Mouse (Mus musculus): ENCODE data around the gene Fut11. TPM values are rescaled to one million over a fixed set of nuclear protein-coding genes. Genes with fewer than 3 reads are reported as not detected.
A peak's percentile ranks its signal among the peaks of the same experiment; 100 is the strongest.
"Not testable (repeated sequence)": the region's sequence is repeated elsewhere in the genome, so short reads cannot be mapped to it uniquely, and the experiment has no call there.

Fut11 gene
- total RNA-seq, 4 experiments from 2014 or later, result 1.3 to 2.0 (median 1.5) TPM

DNA sequence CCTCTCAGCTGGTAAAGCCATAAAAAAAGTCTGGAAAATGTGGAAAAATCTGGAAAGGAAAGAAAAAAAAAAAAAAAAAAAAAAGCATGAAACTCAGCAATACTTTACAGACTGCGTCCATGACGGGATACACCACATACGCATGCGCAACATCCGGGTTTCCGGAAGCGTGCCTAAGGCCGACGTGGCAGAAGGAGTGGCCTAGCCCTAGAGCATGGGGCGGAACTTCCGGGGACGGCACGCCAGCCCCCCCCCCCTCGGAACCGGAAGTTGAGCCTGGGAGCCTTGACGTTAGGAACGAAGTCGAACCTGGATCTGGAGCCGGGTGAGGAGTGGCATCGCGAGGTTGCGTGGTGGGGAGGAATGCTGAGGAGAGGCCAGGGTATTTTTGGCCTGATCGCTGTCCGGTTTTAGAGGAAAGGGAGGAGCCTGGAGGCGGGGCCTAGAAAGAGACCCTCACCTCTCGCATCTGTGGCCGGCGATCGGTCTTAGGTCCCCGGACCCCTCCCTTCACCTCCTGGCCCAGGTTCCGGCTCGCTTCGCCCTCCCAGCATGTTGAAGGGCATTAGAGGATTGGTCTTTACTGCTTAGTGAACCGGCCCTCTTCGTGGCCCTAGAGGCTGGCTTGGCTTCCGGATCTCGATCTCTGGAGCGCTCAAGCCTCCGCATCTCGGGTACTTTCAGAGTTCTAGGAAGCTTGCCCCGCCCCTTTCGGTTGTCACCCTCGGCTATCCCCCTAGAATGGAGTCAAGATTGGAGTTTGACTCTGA lies 20.5 kb upstream of the Fut11 start, which contains the start of gene Sec24c:
TSS of gene Sec24c (plus strand) at position 245 of the 770 bp plus-strand sequence.
- peak; percentile 78 to 91 for DNase-seq (ENCODE audit: low spot score in 2 of 2)

DNA sequence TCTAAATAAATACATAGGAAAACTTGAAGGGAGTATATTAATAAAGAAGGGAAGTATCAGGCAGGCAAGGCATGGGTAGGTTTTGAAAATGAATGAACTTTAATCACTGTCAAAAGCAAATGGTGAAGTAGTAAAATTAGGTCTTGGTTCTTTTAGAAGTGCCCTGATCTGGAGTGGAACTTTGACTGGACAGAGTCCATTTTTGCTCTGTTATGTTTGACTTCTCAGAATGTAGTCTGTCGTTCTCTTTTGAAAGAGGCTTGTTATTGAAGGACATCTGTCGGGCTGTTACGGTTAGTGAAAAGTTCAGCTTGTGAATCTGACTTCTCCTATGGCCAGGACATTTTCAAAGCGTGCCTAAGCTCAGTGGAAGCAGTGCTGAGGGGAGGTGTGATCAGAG lies 16.9 kb upstream of the Fut11 start:
- DNase-seq (ENCODE audit: low spot score in 2 of 2), result no peak

DNA sequence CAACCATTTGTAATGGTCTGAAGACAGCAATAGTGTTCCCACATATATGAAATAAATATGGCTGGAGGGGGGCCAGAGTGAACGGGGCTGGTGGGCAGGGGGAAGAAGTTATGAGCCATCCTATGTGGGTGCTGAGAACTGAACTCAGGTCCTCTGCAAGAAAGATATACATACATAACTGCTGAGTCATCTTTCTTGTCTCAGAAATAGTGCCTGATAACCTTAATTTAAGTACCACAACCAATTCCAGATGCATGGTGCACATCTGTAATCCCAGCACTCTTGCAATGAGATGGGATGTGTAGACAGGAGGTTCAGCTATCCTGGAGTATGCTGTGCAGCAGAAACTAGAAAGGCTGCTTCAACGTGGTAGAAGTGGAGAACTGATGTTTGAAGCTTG lies 13.0 kb upstream of the Fut11 start:
- no peak for DNase-seq (ENCODE audit: low spot score in 2 of 2)

DNA sequence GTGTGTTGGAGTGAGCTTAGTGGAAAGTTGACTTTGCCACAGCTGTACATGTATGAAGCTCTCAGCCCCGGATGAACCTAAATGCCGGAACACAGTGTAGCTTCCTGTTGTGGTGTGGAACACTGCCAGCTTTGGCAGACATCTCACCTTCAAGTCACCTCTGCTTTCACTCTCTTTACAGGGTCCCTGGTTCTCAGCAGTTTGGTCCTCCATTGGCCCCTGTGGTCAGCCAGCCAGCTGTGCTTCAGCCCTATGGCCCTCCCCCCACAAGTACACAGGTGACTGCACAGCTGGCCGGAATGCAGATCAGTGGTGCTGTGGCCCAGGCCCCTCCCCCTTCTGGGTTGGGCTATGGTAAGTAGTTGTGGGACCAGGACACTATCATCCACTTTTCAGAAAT lies 12.3 kb upstream of the Fut11 start:
- DNase-seq (ENCODE audit: low spot score in 2 of 2), result no peak

DNA sequence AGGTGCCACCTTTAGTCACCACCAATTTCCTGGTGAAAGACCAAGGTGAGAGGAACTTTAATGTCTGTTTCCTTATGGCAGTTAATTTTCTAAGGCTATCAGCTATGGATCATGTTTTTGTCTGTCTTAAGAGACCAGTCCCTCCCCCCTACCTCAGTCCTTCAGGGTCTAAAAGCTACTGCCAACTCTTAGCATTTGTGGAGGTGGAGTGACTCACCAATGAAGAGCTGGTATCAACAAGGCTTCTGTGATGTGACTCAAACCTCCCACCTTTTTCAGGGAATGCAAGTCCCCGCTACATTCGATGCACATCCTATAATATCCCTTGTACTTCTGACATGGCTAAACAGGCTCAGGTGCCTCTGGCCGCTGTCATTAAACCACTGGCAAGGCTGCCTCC lies 8.2 kb upstream of the Fut11 start:
- no peak for DNase-seq (ENCODE audit: low spot score in 2 of 2)

DNA sequence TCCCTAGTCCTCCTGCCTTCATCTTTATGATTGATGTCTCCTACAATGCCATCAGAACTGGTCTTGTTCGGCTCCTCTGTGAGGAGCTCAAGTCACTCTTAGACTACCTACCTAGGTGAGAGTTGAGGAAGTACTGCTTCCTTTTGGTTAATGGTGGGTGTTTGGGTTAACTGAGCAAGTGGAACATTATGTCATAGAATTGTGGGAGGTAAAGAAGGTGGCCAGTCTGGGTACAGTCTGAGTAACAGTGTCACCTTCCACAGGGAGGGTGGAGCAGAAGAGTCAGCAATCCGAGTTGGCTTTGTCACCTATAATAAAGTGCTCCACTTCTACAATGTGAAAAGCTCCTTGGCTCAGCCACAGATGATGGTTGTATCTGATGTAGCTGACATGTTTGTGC lies 5.8 kb upstream of the Fut11 start:
- no peak for DNase-seq (ENCODE audit: low spot score in 2 of 2)

DNA sequence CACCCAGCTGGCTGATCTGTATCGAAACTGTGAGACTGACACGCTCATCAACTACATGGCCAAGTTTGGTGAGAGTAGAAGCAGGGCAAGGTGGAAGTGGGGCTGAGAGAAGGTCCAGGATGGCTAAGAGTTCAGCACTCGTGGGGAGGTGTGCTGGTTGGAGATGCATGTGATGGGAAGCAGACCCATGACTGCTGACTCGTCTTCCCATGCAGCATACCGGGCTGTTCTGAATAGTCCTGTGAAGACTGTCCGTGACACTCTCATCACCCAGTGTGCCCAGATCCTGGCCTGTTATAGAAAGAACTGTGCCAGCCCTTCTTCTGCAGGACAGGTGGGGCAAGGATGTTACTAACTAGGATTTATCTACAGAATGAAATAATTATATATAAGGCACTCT lies 3.0 kb upstream of the Fut11 start:
- DNase-seq (ENCODE audit: low spot score in 2 of 2), result no peak

DNA sequence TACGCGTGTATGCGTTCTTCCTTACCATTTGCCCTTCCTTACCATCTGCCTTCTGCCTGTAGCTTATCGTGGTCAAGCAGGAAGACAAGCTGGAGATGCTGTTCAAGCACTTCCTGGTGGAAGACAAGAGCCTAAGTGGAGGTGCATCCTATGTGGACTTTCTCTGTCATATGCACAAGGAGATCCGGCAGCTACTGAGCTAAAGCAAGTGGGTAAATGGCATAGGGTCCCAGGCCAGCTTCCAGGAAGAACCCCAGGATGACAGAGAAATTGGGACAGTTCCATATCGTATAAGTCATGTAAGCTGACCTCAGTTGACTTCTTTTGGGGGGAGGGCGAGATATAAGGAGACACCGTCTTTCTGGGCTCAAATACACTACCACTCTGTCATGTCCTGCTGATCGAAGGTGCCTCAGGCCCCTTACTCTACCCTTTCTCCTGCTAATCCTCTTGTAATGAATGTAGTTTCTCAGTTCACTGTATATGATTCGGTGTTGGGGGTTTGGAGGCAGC lies 1.1 kb upstream of the Fut11 start:
- no peak for DNase-seq (ENCODE audit: low spot score in 2 of 2)

DNA sequence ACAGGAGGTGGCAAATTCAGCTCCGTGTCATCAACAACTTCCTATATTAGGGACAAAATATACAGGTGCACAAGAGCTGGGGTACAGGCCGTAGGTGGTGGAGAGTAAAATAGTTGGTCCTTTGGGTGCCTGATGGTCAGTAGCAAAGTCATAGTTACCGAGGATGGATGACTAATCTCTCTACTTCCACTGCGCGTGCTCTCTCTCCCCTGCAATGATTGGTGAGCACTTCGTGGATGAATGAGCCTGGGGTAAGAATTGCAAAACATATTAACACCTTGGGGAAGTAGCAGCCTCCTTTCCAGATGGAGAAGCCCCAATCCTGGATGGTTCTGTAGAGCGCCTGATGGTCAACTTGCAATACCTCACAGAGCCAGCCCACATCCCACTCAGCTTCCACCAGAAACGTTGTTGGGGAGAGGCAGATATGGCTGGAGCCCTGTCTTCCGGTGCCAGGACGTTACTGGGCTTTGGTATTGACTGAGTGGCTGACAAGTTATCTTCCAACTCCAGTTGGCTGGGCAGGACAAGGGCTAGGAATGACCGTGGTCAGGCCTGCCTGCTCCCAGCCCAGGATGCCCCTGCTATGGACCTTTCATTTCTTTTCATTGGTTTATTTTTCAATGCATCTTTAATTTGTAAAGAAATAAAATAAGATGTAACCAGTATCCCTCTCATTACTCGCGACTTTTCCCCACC lies 434 bp upstream of the Fut11 start:
- no peak for DNase-seq (ENCODE audit: low spot score in 2 of 2)

DNA sequence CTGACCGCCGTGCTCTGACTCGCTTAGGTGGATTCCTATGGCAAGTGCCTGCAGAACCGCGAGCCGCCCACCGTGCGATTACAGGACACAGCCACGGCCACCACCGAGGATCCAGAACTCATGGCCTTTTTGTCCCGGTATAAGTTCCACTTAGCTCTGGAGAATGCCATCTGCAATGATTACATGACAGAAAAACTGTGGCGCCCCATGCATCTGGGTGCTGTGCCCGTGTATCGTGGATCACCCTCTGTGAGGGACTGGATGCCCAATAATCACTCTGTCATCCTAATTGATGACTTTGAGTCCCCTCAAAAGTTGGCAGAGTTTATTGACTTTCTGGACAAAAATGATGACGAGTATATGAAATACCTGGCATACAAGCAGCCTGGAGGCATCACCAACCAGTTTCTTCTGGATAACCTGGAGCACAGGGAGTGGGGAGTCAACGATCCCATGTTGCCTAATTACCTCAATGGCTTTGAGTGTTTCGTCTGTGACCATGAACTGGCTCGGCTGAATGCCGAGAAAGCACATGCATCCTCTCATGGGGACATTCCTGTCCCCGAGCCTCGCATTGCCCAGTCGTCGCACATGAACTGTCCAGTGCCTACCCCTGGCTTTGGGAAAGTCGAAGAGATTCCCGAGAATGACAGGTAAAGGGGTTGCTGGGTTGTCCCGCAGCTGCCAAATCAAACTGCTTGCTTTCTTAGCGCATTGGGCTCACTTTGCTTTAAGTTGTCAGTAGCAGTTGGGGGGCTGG lies 1.2 kb downstream of the Fut11 start:
- no peak for DNase-seq (ENCODE audit: low spot score in 2 of 2)

DNA sequence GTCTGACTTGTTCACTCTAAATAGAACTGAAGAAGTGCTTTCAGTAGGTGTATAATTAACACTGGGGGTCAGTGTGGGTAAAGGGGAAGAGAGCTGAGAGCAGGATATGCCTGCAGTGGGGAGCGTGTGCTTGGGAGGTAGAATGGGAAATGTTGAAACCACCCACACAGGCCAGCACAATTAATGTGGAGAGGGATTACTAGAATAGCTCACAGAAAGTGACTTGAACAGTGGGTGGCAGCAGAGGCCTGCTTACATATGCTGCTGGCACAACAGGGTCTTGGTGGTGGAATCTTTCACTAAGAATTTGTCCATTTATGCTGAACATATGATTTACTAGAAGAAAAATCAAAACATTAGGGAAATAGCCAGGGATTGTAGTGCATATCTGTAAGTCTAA lies 2.2 kb downstream of the Fut11 start:
- DNase-seq (ENCODE audit: low spot score in 2 of 2), result no peak

DNA sequence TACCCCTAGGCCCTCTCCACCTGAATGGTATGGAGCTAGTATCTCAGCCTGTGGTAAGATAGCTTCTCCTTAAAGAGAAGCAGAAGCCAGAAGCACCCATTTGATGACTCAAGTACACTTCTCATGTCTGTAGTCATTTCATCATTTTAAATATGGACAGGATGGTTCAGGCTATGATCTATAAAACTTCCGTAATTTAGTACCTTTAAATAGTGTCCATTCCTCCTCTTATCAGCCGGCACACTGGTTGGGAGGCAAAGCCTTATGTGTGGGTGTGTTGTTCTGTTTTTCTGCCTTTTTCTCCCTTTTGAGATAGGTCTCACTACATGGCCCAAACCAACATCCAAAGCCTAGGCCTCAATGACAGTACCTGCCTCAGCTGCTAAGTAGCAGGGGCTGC lies 3.7 kb downstream of the Fut11 start:
- no peak for DNase-seq (ENCODE audit: low spot score in 2 of 2)

DNA sequence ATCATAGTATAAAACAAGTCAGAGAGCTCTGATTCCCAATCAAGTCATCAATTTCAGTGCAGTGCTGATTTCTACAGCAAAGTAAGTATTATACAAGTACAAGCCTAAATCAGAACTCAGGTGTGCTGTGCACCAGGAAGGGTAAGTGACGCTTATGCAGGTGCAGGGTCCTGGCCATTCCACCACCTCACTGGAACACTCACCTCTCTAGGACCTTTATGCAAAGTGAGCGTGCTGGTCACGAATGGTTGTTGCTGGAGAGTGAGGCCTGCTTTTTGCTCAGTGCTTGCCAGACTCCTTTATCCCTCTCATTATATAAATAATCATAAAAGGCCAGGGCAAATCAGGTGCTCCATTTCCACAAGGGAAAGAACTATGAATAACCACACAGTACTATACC lies 5.6 kb downstream of the Fut11 start:
- DNase-seq (ENCODE audit: low spot score in 2 of 2), result no peak

DNA sequence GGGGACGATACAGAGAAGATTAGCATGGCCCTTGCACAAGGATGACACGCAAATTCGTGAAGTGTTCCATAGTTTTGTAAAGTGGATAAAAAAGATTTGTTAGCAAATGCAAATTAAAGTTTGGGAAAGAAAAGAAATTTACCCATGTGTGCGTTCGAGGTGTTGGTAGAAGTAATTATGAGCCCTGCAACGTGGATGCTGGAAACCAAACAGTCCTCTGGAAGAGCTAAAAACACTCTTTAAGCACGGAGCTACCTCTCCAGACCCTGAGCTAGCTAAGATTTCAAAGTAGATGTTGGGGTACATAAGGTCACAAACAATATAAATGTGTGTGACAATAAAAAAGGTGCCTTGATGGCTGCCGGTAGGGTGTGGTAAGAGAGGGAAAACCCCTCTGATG lies 6.8 kb downstream of the Fut11 start:
- no peak for DNase-seq (ENCODE audit: low spot score in 2 of 2)

DNA sequence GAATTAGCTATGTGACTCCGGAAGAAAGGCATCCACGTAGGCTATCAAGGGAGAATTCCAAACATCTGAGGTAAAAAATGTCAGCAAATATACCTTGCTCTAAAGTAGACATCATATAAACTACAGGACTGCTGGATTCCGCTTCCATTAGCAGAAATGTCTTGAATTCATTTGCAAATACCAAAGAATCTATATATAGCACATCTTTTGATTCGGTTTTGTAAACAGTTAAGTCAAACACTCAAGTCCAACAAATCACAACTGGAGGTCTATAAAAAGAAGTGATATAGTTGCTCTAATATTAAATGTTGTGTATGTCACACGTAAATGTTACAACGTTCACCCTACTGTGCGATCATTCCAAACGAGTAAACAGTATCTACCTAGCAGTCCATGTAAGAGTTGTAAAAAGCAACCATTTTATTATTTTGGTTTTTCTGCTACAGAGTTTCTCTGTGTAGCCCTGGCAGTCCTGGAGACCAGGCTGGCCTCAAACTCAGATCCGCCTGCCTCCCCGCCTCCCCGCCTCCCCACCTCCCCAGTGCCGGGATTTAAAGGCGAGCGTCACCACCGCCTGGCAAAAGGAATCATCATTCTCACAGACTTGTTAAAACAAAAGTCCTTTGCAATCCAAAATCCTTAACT lies 7.5 kb downstream of the Fut11 start:
- no peak for DNase-seq (ENCODE audit: low spot score in 2 of 2)

DNA sequence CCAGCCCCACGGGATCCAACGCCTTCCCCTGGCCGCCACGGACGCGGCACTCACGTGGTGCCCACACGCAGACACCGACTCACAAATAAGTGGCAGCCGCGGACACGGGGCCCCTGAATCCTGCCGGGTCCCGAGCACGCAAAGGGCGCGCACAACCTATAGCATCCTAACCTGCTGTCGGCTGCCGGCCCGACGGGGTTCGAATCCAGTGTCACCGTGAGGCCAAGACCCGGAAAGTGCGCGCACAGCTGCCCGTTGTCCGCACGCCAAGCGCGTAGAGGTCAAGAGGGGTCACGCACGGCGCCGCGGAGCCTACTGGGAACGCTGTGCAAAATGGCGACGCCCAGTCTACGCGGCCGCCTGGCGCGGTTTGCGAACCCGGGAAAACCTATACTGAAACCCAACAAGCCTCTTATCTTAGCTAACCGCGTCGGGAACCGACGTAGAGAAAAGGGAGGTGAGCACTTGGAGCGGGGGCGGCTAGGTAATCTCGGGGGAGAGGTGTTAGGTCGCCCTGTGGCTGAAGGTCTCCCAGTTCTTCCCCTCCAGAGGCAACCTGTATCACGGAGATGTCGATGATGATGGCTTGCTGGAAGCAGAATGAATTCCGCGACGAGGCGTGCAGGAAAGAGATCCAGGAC lies 8.1 kb downstream of the Fut11 start, which contains the start of gene Chchd1:
TSS of gene Chchd1 (plus strand) at position 266 of the 641 bp plus-strand sequence.
- DNase-seq (ENCODE audit: low spot score in 2 of 2), result peak; percentile 85 to 89

DNA sequence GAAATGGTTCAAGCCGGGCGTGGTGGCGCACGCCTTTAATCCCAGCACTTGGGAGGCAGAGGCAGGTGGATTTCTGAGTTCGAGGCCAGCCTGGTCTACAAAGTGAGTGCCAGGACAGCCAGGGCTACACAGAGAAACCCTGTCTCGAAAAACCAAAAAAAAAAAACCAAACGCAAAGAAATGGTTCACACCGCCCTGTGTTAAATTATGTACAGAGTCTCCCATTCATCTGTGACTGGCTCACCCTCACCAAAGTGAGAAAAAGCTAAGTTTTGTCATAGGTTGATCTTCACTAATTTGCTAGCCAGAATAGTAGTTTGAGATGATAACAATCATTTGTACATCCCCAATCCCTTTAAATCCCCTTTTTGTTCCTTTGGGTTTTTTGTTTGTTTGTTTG lies 8.7 kb downstream of the Fut11 start:
- DNase-seq (ENCODE audit: low spot score in 2 of 2), result not testable (repeated sequence)

DNA sequence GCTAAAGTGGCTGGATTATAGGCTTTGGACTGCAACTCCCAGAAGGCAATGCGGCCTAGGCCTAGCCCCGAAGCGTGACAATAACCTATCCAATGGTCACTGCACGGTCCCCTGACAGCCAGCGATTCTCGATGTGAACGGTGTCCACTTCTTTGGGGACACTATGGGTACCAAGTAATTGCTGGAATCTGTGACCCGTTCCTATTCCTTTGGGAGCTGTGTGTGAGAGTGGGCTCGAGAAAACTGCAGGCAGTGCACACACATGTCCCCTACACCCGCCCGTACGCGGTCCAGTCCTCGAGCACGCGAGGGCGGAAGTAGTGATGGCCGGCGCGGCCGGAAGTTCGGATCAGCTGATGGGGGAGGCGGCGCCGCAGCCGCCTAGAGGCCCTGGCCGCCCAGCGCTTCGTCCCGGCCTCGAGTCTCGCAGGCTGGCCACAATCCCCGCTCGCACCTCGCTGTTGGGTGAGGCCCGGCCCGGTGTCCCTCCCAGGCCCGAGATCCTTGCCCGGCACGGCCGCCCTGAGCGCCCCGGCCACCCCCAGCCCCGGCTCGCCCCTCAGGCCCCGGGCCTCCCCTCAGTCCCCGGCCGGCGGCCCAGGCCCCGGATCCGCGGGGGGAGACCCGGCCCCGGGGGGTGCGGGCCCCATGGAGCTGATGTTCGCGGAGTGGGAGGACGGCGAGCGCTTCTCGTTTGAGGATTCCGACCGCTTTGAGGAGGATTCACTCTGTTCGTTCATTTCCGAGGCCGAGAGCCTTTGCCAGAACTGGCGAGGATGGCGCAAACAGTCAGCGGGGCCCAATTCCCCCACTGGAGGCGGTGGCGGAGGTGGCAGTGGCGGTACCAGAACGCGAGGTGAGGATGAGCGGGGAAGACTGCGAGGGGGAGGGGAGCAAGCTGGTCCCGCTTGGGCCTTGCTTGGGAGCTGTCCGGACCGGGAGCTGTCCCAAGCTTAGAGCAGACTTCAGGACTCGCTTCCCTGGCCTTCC lies 12.7 kb downstream of the Fut11 start, which contains the start of gene Zswim8:
TSS of gene Zswim8 (plus strand) at position 352 of the 990 bp plus-strand sequence.
- peak; percentile 74 to 81 for DNase-seq (ENCODE audit: low spot score in 2 of 2)

DNA sequence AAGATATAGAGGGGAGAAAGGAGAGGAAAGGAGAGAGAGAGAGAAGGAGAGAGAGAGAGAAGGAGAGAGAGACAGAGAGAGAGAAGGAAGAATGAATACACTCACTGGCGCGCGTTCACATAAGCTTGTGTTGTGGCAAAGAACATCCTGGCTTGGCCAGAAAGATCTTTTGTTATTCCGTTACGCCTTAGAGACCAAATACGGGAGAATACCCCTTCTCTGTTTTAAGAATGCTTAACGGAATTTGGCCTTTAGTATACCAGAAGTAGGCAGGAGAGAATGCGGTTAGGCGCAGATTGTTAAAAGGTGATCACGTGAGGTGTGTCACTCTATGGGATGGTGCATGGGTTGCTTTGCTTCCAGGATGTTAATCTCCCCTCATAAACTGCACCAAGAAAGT lies 13.5 kb downstream of the Fut11 start:
- DNase-seq (ENCODE audit: low spot score in 2 of 2), result no peak

DNA sequence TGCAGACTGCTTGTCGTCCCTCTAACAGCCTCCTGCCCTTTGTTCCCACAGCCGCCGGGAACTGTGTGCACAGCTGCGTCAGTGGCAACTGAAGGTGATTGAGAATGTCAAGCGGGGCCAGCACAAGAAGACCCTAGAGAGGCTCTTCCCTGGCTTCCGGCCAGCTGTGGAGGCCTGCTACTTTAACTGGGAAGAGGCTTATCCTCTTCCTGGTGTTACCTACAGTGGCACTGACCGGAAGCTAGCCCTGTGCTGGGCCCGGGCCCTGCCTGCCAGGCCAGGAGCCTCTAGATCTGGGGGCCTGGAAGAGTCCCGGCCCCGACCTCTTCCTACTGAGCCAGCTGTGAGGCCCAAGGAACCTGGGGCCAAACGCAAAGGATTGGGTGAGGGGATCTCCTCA lies 19.1 kb downstream of the Fut11 start:
- no peak for DNase-seq (ENCODE audit: low spot score in 2 of 2)

Data from gastrocnemius, adult 8-10 months (tissue).